Mouse (Mus musculus): Measurements from ENCODE around the gene Gm16181. TPM values are rescaled to one million over a fixed set of nuclear protein-coding genes. Genes with fewer than 3 reads are reported as not detected.

Gm16181 gene
- polyA plus RNA-seq, 1 experiment from 2014 or later, result 0.41 TPM

DNA sequence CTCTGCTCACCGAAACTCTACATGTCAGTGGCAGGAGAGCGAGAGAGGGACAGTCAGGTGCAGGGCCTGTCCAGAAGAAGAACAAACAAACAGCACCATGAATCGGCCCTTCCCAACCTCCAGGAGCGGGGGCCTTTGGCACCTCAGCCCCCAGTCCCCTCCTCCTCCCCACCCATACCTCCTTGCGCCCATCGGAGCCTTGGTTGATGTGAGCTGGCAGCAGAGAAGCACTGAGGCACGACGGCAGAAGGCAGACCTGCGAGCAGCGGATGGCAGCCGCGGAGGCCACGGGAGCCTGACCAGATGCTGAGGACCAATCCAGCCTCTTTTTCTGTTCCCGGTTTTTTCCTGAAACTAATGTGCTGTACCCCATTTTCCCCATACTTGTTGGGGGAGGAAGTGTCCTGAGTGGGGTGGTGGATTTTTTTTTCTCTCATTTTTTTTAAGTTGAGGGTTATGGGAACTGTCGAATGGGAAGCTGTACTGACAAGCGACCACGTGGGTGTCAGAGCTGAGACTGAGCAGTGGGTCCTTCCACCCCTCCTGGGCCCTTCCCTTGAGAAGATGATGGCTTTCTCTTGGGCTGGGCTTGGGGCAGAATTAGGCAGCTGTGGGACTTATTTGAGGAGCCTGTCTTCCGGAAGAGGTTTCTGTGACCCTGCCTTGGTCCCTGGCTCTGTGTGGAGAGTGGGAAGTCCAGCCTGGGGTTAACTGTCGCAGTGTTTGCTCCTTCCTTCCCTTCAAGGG lies 29.0 kb downstream of the Gm16181 start:
- WGBS, result 91% methylated on average over 19 of the region's 19 CpGs
- no peak for ATAC-seq (ENCODE audit: low FRiP score)

DNA sequence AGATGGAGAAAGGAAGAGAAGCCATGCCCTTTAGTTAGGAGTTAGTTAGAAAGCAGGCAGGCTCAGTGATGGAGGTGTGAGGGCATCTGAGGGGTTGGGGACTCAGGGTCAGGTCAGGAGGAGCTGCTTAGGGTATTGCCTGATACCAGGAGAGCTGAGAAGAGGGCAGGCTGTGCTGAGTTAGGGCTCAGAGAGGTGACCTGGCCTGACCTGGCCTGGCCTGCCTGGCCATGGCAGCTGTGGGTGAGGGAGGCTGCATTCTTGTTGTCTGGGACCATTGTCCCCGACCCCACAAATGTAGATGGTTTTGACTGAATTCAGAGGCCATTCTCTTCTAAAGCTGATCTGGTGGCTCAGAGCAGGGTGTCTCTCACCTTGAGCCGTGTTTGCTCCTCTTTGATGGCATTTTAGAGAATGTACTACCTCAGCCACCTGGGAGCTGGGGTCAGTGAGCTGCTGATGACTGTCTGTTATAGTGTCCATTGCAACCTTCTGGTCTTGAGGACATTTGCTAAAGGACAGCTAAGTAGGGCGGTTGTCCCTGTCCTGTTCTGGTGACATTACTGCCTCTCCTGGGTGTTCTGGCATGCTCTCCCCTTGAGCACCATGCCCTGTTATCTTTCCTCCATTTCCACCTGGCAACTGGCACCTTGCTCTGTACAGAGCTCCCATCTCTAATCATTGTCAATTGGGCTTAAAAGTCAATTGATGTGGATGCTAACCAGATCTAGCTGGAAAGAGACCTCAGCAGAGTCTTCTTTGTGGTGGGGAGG lies 29.9 kb downstream of the Gm16181 start:
- no peak overlapping the region for H3K9ac ChIP-seq
- H3K4me1 ChIP-seq, result peaks cover 15% of the 10 kb centered on the region
- H3K27me3 ChIP-seq, result no peaks in the 10 kb centered on the region
- H3K27ac ChIP-seq, result peak overlapping the region; percentile 13; the same call in 1 of the 2 replicates
- 92% methylated on average over 3 of the region's 3 CpGs for WGBS
- no peaks in the 10 kb centered on the region for H3K9me3 ChIP-seq
- ATAC-seq (ENCODE audit: low FRiP score), result no peak
- H3K36me3 ChIP-seq (replicated peaks), result peaks cover 92% of the 10 kb centered on the region
- no peak overlapping the region for H3K4me3 ChIP-seq (replicated peaks)
- no peak overlapping the region for H3K4me2 ChIP-seq

More for the DNA sequence above, 29.0 kb downstream of the Gm16181 start:
- H3K4me1 ChIP-seq, result peaks cover 24% of the 10 kb centered on the region
- H3K4me2 ChIP-seq, result no peak overlapping the region
- no peak overlapping the region for H3K4me3 ChIP-seq (replicated peaks)
- no peaks in the 10 kb centered on the region for H3K9me3 ChIP-seq
- no peaks in the 10 kb centered on the region for H3K27me3 ChIP-seq
- H3K36me3 ChIP-seq (replicated peaks), result peaks cover 98% of the 10 kb centered on the region
- H3K9ac ChIP-seq, result no peak overlapping the region
- H3K27ac ChIP-seq, result no peak overlapping the region

DNA sequence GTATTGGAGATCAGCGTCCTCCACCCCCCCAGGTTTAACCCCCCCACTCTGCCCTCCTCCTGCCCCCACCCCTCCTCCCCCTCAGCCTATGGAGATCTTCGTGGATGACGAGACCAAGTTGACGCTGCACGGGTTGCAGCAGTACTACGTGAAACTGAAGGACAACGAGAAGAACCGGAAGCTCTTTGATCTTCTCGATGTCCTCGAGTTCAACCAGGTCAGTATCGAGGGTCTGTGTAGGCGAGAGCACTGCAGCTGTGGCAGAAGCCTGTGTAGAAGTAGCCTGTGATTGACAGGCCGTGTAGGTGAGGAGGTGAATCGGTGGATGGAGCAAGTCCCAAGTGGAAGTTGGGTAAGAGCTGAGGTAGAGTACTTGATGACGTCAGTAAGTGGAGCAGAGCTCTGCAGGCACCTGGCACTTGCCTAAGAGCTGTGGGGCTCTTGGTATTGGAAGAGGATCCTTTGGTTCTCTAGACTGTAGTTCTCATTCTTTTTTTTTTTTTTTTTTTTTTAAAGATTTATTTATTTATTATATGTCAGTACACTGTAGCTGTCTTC lies 30.6 kb downstream of the Gm16181 start:
- Histone ChIP-seq H3K27ac (no peak overlapping the region), H3K4me3 (replicated peaks) (no peak overlapping the region), H3K9me3 (no peaks in the 10 kb centered on the region), H3K36me3 (replicated peaks) (peaks cover 85% of the 10 kb centered on the region), H3K27me3 (0 out of 2 replicates have a peak, but pooled peaks cover 3% of the 10 kb centered on the region), H3K4me2 (no peak overlapping the region), H3K9ac (no peak overlapping the region), H3K4me1 (peaks cover 8% of the 10 kb centered on the region)
- WGBS, result 90% methylated on average over 15 of the region's 15 CpGs
- ATAC-seq (ENCODE audit: low FRiP score), result no peak

DNA sequence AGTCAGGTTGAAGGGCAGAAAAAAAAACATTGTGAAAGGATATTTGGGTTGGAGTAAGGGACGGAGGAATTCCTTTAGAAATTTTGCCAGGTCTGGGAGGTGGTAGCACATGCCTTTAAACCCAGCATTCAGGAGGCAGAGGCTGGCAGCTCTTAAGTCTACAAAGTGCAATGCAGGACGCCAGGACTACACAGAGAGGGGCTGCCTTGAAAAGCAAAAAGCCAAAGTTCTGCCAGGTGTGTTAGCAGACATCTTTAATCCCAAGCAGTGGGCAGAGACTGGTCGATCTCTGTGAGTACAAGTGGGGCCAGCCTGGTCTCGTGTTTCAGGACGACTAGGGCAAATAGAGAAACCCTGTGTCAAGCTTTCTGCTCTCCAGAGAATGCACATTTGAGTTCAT lies 31.3 kb downstream of the Gm16181 start:
- no peaks in the 10 kb centered on the region for H3K9me3 ChIP-seq
- H3K9ac ChIP-seq, result no peak overlapping the region
- H3K27me3 ChIP-seq, result 0 out of 2 replicates have a peak, but pooled peaks cover 9% of the 10 kb centered on the region
- WGBS, result 83% methylated on average over 5 of the region's 5 CpGs
- no peak overlapping the region for H3K4me2 ChIP-seq
- no peak overlapping the region for H3K4me3 ChIP-seq (replicated peaks)
- peaks cover 77% of the 10 kb centered on the region for H3K36me3 ChIP-seq (replicated peaks)
- peaks cover 2% of the 10 kb centered on the region for H3K4me1 ChIP-seq
- H3K27ac ChIP-seq, result no peak overlapping the region
- ATAC-seq (ENCODE audit: low FRiP score), result no peak

- Histone ChIP-seq H3K4me2 (no peak overlapping the region), H3K4me1 (peaks cover under 1% of the 10 kb centered on the region; the same call in 1 of the 2 replicates), H3K27ac (no peak overlapping the region), H3K27me3 (0 out of 2 replicates have a peak, but pooled peaks cover 11% of the 10 kb centered on the region), H3K36me3 (replicated peaks) (peaks cover 69% of the 10 kb centered on the region), H3K9ac (no peak overlapping the region), H3K9me3 (no peaks in the 10 kb centered on the region), H3K4me3 (replicated peaks) (no peak overlapping the region)
- ATAC-seq (ENCODE audit: low FRiP score), result no peak
- WGBS, result 83% methylated on average over 18 of the region's 18 CpGs
These were observed 32.1 kb downstream of the Gm16181 start for GRCm38 (mm10) chr17:35252619-35253292.

- WGBS, result 86% methylated on average over 31 of the region's 32 CpGs
- ATAC-seq (ENCODE audit: low FRiP score), result no peak
- no peak overlapping the region for H3K4me3 ChIP-seq (replicated peaks)
These were observed 32.9 kb downstream of the Gm16181 start for GRCm38 (mm10) chr17:35253293-35254093.

GRCm38 (mm10) chr17:35254241-35255098 lies 33.8 kb downstream of the Gm16181 start:
- H3K4me3 ChIP-seq (replicated peaks), result no peak overlapping the region
- peak; percentile 37; the same call in 1 of the 2 replicates for ATAC-seq (ENCODE audit: low FRiP score)
- H3K4me1 ChIP-seq, result peaks cover 4% of the 10 kb centered on the region; the same call in 1 of the 2 replicates
- H3K36me3 ChIP-seq (replicated peaks), result peaks cover 52% of the 10 kb centered on the region
- no peak overlapping the region for H3K4me2 ChIP-seq
- H3K9ac ChIP-seq, result no peak overlapping the region
- H3K9me3 ChIP-seq, result no peaks in the 10 kb centered on the region
- H3K27ac ChIP-seq, result peak overlapping the region; percentile 25; the same call in 1 of the 2 replicates
- 59% methylated on average over 11 of the region's 11 CpGs for WGBS
- 0 out of 2 replicates have a peak, but pooled peaks cover 11% of the 10 kb centered on the region for H3K27me3 ChIP-seq

More at GRCm38 (mm10) chr17:35253293-35254093, 32.9 kb downstream of the Gm16181 start:
- 0 out of 2 replicates have a peak, but pooled peaks cover 11% of the 10 kb centered on the region for H3K27me3 ChIP-seq
- peaks cover 62% of the 10 kb centered on the region for H3K36me3 ChIP-seq (replicated peaks)
- H3K9ac ChIP-seq, result no peak overlapping the region
- H3K9me3 ChIP-seq, result no peaks in the 10 kb centered on the region
- no peak overlapping the region for H3K4me2 ChIP-seq
- H3K4me1 ChIP-seq, result peaks cover 4% of the 10 kb centered on the region; the same call in 1 of the 2 replicates
- H3K27ac ChIP-seq, result 0 out of 2 replicates have a peak overlapping the region, but pooled peaks have one; percentile 32

DNA sequence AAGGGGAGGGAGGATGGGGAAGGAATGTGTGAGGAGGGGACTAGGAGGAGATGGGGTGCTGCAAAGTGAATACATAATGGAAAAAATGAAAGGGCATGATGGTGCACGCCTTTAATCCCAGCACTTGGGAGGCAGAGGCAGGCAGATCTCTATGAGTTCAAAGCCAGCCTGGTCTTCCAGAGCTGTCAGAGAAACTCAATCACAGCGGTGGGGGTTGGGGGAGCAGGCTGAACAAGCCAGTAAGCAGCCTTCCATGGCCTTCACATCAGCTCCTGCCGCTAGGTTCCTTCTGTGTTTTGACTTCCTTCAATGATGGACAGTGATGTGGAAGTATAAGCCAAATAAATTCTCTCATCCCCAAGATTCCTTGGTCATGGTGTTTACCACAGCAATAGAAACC lies 34.7 kb downstream of the Gm16181 start:
- no peak for ATAC-seq (ENCODE audit: low FRiP score)
- peaks cover 4% of the 10 kb centered on the region; the same call in 1 of the 2 replicates for H3K4me1 ChIP-seq

GRCm38 (mm10) chr17:35255704-35256103 lies 35.1 kb downstream of the Gm16181 start:
- ATAC-seq (ENCODE audit: low FRiP score), result no peak

More for the DNA sequence above, 34.7 kb downstream of the Gm16181 start:
- Histone ChIP-seq H3K27me3 (peaks cover 18% of the 10 kb centered on the region), H3K27ac (no peak overlapping the region), H3K4me2 (no peak overlapping the region), H3K4me3 (replicated peaks) (no peak overlapping the region), H3K9me3 (no peaks in the 10 kb centered on the region), H3K36me3 (replicated peaks) (peaks cover 44% of the 10 kb centered on the region), H3K9ac (no peak overlapping the region)
- 68% methylated on average over 3 of the region's 3 CpGs for WGBS

DNA sequence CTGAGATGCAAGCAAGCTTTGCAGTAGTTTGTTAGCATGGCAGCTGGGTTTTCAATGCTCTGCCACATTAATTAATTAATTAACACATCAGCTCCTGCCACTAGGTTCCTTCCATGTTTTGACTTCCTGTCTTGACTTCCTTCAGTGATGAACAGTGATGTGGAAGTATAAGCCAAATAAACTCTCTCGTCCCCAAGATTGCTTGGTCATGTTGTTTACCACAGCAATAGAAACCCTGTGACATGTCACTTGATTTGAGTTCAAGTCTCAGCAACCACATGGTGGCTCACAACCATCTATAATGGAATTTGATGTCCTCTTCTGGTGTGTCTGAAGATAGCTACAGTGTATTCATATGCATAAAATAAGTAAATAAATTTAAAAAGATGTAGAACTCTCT lies 36.7 kb downstream of the Gm16181 start:
- no peak overlapping the region for H3K4me3 ChIP-seq (replicated peaks)
- ATAC-seq (ENCODE audit: low FRiP score), result no peak
- no peak overlapping the region for H3K9ac ChIP-seq
- H3K9me3 ChIP-seq, result no peaks in the 10 kb centered on the region
- WGBS, result 83% methylated on average over 1 of the region's 1 CpGs
- peaks cover 28% of the 10 kb centered on the region for H3K27me3 ChIP-seq
- H3K4me1 ChIP-seq, result peaks cover 5% of the 10 kb centered on the region; the same call in 1 of the 2 replicates
- H3K36me3 ChIP-seq (replicated peaks), result peaks cover 25% of the 10 kb centered on the region
- no peak overlapping the region for H3K27ac ChIP-seq
- no peak overlapping the region for H3K4me2 ChIP-seq

More at GRCm38 (mm10) chr17:35255704-35256103, 35.1 kb downstream of the Gm16181 start:
- no peak overlapping the region for H3K4me3 ChIP-seq (replicated peaks)
- H3K9me3 ChIP-seq, result no peaks in the 10 kb centered on the region
- H3K36me3 ChIP-seq (replicated peaks), result peaks cover 40% of the 10 kb centered on the region
- peaks cover 18% of the 10 kb centered on the region for H3K27me3 ChIP-seq
- H3K4me2 ChIP-seq, result no peak overlapping the region
- H3K9ac ChIP-seq, result no peak overlapping the region
- H3K27ac ChIP-seq, result no peak overlapping the region
- WGBS, result 61% methylated on average over 4 of the region's 4 CpGs
- peaks cover 4% of the 10 kb centered on the region; the same call in 1 of the 2 replicates for H3K4me1 ChIP-seq
